Mouse (Mus musculus) thymus, postnatal 14 days (tissue): Measurements from ENCODE around the gene Znfx1.
"Not testable (repeated sequence)": the region's sequence is repeated elsewhere in the genome, so short reads cannot be mapped to it uniquely, and the experiment has no call there.

Experiments used
- DNase-seq: peaks from one replicate; pipeline ENCODE4 v3.0.0; 2021

Znfx1 gene

GRCm38 (mm10) chr2:167048698-167049358, 14.0 kb downstream of the Znfx1 start:
- no peak for DNase-seq

DNA sequence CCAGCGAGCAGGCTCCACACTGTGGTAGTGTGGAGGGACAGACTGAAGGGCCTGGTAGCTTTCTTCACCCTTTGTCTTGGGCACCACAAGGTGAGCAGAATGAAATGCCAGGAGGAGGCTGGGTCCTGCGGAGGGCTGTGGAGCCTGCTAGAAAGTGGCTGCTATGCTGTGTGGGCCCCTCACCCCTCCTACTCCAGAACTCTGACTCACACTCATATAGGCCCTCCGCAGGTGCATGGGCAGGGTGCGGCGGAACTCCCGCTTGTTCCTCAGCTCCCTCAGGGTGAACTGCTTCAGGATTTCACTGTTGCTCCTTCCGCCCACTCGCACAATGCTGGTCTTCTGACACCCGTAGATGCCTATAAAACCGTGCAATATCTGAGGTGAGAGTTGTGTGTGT, 14.6 kb downstream of the Znfx1 start:
- DNase-seq: no peak

DNA sequence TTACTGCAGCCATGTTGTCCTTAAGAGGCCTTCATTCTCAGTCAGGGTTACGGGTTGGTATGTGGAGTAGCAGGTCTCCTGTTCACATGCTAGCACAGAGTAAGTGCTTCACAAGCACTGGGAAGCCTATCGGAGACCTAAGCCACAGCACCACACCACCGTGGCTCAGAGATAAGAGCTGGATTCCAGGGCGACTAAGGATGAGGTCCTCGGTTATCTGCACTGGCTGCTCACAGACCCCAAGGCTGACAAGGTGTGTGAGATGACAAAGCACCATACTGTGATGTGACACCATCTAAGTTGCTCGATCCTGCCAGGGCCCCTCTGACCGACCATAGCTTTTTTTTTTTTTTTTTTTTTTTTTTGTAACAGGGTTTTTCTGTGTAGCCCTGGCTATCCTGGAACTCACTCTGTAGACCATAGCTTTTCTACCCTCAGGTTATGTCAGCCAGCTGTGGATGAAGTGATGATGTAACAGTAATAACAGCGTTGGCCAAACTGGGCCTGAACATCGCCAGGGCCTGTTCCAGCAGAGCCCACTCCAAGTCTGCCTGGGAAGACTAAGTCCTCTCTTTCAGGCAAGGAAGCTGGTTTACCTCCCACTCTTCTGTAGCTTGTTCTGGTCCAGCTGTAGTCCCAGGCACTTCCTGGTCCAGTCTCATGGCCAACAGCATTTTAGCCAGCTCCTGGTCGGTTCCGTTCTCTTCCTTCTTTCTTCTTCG, 19.3 kb downstream of the Znfx1 start:
- DNase-seq: no peak

- no peak for DNase-seq
Observed at GRCm38 (mm10) chr2:167039386-167039785, 23.4 kb downstream of the Znfx1 start.

GRCm38 (mm10) chr2:167038716-167039115, 24.1 kb downstream of the Znfx1 start:
- no peak for DNase-seq

DNA sequence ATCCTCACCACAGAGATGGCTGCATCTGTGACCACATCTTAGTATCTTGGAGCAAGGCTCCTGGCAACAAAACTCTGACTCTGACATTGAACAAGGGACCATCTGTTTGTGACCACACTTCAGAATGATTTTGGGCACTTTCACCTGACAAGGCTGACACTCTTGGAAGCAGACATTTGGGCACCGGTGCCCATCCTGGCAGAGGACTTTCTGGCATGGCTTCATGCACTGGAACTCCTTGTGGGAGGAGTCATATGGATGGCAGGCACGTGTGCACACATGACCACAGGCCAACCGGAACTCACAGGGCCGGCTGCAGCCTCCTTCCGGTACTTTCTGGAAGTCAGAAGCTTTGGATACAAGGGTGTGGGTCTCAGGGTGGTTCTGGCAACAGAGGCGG, 24.5 kb downstream of the Znfx1 start:
- DNase-seq: no peak

DNA sequence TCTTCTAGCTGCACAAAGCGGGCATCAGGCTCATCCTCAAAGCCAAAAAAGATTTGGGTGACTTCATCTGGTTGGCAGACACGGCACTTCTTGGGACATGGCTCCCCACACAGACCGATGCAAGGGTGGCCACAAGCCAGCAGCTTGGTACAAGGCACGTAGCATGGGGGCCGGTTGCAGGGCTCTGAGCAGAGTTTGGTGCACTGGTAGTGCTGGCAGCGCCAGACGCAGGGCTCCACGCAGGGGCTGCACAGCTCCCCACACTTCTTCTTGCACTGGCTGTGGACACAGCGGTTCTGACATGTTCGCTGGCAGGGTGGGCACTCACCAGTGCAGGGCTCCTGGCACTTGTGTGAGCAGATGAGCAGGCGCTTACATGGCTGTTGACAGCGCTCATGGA, 25.1 kb downstream of the Znfx1 start:
- DNase-seq: no peak

- no peak for DNase-seq
Observed at GRCm38 (mm10) chr2:167030507-167030906, 32.3 kb downstream of the Znfx1 start.

- DNase-seq: no peak
Observed at GRCm38 (mm10) chr2:167028553-167028952, 34.3 kb downstream of the Znfx1 start.

DNA sequence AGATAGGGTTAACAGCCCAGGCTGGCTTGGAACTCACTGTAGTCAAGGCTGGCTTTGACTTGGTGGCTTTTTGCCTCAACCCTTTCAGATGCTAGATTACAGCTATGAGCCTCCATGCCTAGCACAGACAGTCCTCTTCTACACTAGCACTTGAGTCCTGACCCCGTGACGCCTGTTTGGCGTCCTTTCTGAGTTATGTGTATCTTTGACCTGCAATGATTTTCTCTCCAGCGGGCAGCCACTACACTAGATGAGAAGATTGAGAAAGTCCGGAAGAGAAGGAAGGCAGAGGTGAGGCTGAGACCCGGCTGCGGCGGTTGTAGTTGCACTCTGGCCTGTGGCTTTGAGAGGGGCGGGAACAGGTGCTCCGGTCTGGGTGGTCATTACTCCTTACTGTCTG, 43.4 kb downstream of the Znfx1 start:
- DNase-seq: no peak

GRCm38 (mm10) chr2:167015382-167015718, 47.5 kb downstream of the Znfx1 start:
- no peak for DNase-seq

- DNase-seq: peak; percentile 94
Observed at GRCm38 (mm10) chr2:167014702-167015381, 48.0 kb downstream of the Znfx1 start, which contains the start of gene Ddx27. Gene Ddx27 (plus strand): TSS chr2:167015193.

DNA sequence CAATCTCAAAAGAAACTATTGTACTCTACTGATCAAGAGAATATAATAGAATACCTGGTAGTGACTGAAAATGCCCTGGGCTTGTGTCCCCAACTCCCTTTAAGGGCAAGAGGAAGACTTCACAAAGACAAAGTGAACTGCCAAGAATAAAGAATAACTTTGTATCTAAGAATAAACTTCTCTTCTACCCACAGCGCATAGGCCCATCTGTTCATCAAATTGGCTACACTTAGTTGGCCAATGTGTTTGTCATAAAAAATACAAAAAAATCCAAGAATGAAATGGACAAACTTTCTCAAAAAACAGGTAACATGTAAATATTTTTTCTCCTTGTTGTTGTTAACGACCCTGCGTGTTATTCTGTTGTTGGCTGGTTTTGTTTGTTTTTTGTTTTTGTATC, 52.3 kb downstream of the Znfx1 start:
- no peak for DNase-seq

DNA sequence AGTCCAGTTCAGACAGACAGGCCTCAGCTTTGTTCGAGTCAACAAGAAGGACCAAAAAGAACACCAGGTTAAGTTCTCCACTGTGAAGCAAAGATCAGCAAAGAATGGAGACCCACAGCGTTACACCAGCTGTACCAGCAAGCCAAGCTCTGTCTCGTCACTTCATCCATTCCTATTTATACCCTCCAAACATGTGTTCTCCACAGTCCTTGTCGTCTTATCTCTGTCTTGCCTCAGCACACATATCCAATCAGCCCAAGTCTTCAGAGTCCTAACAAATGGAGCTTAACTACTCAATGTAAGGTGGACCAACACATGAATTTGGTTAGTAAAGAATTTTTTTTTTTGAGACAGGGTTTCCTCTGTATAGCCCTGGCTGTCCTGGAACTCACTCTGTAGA, 53.3 kb downstream of the Znfx1 start:
- DNase-seq: no peak

DNA sequence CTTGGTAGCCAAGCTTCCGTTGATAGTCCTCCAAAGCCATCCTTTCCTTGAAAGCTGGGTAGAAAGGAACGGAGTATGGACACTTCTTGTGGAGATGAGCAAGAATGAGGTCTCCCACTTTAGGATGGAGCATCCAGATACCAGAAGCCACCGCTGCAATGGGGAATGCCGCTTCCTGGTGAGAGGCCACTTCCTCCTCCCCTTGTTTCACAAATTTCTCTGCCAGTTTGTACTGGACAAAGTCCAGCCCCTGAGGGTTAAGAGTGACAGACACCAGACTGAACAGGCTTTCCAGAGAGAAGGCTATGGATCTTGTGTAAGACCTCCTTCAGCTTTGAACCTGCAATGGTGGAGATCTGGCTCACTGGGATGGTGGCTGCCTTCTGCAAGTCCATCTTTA, 55.2 kb downstream of the Znfx1 start:
- DNase-seq: not testable (repeated sequence)

DNA sequence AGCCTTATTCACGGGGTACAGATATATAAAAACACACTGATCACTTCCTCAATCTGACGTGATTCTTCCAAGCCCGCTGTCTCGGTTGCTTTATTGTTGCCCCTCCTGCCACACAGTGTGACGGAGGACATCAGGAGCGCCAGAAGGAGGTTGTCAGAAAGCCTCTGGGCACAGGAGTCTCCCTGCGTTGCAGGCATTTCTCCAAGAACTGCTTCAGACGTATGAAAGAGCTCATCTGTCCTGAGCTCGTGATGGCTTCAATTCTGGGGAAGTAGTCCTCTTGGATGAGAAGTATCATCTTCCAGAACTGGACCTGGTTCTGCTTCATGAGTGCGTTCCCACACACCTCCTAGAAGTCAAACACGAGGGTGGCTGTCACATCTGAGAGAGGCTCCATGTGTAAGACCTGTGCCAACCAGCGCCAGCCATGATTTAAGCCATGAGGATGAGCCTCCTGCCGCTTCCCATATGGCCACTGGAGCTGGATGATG, 55.8 kb downstream of the Znfx1 start:
- no peak for DNase-seq

- no peak for DNase-seq
Observed at GRCm38 (mm10) chr2:167006355-167006754, 56.5 kb downstream of the Znfx1 start.

DNA sequence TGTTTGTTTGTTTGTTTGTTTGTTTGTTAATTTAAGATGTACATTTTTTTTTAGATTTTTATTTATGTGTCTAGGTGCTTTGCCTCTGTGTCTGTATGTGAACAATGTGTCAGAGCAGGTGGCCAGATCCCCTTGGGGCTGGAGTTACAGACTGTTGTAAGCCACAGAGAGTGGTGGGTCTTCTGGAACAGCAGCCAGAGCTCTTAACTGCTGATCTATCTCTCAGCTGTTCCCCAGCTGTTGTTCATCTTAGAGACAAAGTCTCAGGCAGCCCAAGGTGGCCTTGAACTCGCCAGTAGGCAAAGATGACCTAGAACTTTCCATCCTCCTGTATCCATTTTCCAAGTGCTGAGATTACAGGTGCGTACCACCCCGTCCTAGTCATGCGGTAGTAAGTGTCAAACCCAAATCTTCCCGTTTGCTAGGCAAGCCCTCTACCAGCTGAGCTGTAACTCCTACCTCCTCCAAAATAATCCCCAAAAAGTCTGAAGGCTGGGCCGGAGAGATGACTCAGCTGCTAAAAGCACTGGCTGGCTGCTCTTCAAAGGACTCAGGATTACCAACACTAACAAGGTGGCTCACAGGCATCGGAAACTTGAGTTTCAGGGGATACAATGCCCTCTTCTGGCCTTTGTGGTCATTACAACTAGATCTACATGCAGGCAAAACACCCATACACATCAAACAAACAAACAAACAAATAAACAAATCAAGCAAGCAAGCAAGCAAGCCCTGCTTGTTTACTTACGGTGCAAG, 58.5 kb downstream of the Znfx1 start:
- DNase-seq: peak; percentile 79

GRCm38 (mm10) chr2:167001486-167001885, 61.3 kb downstream of the Znfx1 start:
- DNase-seq: no peak

- DNase-seq: no peak
Observed at GRCm38 (mm10) chr2:166996533-166996894, 66.3 kb downstream of the Znfx1 start.

GRCm38 (mm10) chr2:166995796-166996532, 66.9 kb downstream of the Znfx1 start, which contains the start of gene Stau1:
Gene Stau1 (minus strand): TSS chr2:166996299.
- peak; percentile 97 for DNase-seq

DNA sequence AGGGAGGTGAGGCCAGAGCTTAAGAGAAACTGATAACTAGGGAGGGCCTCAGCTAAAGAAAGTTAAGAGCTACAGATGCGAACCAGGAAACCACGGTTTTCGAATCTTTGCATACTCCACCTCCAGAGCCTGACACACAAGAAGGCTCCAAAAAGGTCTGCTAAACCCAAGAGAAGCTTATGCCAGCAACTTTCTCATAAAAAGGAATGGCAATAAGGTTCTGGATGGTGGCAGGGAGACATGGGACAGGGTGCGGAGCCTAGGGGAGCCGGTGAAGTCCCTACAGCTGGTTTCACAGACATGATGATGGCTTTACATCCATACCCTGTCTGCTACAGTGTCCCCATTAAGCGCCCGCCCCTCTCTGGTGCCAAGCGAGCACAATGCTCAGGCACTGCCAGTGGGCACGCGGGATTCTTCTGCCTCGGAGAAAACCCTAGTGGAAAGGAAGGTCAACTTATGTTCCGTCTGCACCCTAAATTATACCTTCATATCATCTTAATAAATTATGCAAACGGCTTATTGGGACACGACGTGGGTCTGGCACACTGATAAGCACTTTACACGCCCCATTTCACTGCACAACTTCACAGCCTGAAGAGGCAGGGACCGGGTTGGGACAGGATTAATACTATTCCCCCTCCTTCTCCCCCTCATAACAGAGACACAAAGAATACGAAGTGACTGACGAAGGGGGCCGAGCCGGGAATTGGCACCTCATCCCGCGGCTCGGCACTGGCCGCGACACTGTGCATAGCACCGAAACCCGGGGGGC, 67.6 kb downstream of the Znfx1 start:
- DNase-seq: peak; percentile 50
